Mouse (Mus musculus) layer of hippocampus, adult 8-10 months (tissue): Measurements from ENCODE around the gene Creb3. TPM values are rescaled to one million over a fixed set of nuclear protein-coding genes. Genes with fewer than 3 reads are reported as not detected.

Source experiments
- DNase-seq, 2 experiments: peaks; one replicate each; pipeline ENCODE4 v3.0.0; 2022; ENCODE audit warnings: low spot score in 2 of 2
- total RNA-seq, 4 experiments: library from RNA; stranded (reverse); gene quantifications; 2 replicates each; pipeline ENCODE4 v1.2.4; 2022

Gene Creb3
- total RNA-seq, 4 experiments from 2014 or later: 63.3 to 89.5 (median 69.0) TPM

DNA sequence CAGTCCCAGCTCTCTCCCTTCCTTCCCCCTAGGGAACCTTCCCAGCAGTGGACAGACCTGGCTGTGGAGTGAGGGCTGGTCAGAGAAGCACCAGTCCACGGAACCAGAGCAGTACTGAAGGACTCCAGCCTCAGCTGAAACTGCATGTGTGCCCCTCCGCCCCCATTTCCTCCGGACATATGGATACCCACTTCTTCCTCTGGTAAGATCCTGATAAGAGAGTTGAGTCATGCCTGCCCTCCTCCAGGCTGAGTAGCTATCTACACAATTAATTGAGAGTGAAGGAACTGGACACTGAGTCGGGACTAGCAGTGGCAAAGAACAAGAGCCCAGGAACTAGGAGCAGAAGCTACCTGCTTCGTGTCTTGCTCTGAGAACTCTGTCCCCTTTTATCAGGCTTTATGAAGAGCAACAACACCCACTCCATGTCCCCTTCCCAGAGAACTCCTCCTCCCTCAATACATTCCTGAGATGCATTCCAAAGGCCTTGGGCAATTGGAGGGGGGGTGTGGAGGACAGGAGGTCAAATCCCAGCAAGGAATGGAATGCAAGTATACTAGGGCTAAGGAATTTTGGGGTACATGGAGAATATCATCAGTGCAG lies 4.0 kb upstream of the Creb3 start:
- no peak for DNase-seq

DNA sequence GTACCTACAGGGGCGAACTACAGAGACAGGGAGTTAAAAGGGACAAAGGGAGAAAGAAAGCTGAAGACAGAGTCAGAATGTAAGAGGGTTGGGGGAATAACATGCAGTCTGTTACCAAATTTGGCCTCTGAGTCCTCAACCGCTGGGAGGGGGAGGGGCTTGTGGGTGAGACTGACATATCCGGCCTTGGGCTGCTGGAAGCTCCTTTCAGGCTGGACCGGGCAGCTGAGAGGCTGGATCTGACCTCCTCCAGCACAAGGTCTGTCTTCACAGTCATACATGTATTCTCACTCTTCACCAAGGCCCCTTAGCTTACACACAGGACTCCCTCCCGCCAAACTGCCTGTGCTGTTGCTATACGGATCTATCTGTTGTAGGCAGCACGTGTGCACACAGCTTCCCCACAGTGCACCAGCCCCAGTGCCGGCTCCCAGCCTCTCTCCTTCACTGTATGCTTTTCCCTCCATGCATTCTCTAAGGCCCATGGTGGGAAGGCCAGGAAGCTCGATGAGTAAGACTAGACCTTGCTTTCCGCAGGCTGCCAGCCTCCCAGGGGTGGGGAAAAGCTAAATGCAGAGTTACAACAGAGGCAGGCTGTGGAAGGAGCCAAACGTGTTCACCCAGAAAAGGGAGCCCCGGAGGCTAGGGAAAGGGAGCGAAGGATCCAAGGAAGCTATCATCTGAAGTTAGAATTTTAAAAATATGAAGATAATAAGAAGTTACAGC lies 3.3 kb upstream of the Creb3 start:
- DNase-seq: no peak

DNA sequence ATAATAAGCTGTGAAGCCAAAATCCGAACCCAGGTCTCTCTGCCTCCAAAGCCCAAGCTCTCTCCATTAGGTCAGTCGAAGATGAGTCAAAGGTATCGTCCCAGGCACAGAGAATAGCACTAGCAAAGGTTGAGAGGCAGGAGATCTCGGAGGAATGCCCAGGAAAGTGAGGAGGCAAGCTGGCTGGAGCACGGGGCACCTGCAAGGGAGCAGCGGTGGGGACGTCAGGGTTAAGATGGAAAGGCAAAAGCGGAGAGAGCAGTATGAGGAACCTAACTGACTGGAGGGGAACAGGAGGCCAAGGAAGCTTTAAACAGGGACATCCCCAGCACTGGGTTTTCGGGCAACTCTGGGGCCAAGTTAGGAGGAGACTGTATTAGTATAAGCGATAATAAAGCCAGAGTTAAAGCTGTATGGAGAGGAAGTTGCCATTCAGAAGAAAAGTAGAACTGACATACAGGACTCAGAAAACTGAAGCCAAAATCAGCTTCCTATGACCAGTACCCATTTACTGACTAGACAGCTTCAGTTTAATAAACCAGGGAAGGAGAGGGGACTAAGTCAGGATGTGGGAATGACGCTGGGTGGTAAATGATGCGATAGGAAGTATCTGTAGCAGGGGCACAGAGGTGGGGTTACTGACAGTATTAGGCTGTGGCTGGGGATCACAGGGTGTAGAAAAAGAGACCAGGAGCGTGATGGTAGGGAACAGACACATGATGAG lies 2.5 kb upstream of the Creb3 start:
- DNase-seq: no peak

DNA sequence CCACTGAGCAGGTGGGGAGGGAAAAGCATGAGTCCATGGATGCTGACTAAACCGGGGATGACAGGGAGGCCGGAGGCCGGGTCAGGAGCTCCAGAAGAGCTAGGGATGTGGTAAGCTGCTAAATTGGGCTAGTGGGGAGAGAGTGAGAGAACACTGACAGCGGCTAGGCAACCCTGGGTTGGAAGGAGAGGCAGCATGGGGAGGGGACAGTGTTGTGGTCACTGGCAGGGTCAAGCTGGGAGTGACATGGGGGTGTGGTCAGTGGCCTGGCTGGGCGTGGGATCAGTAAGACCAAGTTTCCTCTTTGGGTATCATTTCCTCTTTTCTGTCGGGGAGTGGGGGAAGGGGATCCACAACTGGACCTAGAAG lies 1.9 kb upstream of the Creb3 start:
- no peak for DNase-seq

DNA sequence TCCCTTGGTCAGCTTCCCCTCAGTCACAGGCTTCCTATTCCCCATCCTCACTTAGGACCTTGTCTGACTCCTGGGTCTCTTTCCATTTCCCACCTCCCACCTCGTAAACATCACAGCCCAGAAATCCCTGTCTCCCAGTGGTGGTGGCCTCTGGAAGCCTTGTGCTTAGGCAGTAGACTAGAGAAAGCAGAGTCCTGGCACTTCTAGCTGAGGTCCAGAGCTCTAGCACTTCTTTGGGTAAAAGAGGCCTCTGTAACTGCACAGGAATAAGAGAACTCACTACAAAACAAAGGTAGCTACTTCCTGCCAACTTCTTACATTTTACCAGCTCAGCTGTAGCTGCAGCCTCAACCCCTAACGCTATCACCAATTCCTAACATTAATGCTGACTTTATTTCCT lies 1.2 kb upstream of the Creb3 start:
- no peak for DNase-seq

DNA sequence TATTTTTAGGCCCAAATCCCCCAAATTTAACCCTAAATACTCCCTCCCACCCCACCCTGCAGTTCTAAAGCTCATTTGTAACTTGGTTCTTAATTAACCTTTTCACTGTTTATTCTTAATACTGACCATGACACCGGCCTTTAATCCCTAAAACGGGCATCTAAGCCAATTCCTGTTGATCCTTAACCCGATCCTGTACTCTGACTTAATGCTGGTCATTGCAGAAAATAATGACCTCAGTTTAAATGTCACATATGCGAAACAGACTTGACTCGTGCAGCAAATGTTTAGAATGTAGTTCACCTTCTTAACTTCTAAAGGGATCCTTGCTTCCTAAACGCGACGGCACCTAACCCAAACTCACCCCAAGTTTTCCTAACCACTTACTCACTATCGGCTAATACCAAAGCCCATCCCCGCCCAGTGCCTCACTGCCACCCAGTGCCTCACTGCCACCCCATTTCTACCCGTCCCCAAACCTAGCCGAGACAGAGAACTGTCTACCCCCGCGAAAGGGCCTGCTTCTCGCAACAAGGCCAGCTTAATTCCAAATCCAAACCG lies 616 bp upstream of the Creb3 start:
- DNase-seq: no peak

DNA sequence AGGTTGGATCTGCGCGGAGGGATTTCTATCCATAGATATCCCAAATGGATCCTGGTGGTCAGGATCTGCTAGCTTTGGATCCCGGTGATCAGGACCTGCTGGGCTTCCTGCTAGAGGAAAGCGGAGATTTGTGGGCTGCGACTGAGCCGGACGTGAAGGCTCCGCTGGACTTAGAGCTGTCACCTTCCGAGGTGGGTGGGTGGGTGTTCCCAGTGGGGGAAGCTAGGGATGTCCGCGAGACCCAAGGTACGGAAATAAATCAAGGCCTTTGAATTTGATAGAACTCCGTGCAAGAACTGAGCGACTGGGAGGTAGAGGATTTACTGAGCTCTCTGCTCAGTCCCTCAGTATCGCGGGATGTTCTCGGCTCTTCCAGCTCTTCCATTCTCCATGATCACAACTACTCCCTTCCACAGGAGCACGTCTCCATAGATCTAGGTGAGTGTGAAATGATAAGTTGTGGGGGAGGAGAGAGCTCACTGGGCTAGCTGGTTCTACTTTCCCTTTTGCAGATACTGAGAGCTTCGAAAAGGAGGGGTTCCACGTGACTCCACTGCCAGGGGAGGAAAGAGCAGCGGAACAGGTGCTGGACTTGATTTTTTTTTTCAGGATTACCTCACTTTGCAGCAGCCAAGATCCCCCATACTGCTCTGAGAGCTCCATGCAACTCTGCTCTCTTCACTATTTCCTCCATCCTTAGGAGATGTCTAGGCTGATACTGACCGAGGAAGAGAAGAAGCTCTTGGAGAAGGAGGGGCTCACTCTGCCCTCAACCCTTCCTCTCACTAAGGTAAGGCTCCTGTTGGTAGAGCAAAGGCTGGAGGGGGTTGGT lies 853 bp downstream of the Creb3 start:
- DNase-seq: no peak

DNA sequence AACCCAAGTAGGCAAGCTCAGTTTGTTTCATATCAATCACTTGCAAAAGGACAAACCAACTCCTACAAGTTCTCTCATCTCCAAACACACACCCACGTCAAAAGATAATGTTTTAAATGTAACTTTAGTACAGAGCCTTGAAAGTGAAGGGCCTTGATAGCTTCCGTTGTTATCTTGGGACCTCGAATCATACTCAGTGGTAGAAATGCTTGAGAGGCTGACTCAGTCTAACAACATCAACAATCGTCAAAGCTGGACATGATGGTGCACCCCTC lies 1.4 kb downstream of the Creb3 start:
- no peak for DNase-seq

DNA sequence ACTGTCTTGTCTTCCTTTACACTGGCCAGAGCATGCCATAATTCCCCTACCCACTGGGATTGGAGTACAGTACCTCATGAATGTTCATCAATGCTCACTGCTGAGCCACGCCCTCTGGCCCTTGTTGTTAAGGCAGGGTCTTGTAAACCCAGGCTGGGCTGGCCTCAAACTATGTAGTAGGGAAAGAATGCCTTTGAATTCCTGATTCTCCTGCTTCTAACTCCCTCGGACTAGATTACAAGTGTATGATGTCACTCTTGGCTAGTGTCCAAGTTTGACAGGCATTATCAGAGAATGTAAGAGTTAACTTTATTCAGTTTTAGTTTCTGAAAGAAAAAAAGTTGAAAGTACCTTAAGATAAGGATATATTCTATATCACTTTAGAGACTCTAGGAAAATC lies 2.1 kb downstream of the Creb3 start:
- no peak for DNase-seq

DNA sequence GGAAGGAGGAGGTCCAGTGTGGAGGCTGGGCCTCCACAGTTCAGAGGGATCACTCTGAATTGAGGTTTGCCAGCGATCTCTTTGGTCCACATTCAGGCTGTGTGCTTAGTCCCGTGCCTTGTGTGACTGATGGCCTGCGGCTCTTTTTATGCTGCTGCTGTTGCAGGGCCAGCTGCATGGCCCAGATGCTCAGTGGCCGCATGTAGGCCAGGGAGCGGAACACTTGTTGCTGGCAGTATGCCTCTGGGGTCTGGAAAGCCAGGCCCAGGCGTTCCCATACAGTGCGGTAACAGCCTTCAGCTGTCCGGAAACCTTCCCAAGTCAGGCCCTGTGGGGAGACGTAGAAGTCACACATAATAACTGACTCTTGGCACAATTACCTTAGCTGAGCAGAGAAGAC lies 5.0 kb downstream of the Creb3 start:
- DNase-seq: no peak

DNA sequence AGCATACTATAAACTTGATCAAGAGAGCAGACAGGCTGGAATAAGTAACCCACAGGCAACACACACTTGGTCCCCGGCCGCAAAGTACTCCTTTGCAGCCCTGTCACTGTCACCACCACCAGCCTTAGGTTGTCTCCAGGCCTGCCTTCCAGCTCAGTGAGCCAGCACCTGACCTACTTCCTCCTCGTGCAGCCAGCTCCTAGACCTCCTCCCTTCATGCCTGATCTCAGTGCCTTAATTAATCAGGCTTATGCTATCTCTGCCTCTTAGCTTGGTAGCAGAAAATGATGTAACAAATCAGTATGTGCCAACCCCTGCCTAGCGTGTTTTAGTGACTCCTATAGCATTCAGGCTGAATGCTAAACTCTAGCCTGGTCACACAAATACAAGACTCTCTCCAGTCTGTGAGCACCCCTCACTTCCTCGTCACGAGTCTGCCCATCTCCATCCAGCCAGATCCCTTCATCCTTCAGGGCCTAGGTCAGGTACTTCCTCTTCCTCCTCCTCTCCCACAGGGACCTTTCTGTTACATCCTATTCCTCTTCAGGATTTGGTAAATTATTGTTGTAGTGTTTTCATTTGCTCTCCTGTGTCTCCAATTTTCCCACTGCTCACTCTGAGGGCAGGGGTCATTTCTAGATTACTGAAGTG lies 9.4 kb downstream of the Creb3 start:
- no peak for DNase-seq

DNA sequence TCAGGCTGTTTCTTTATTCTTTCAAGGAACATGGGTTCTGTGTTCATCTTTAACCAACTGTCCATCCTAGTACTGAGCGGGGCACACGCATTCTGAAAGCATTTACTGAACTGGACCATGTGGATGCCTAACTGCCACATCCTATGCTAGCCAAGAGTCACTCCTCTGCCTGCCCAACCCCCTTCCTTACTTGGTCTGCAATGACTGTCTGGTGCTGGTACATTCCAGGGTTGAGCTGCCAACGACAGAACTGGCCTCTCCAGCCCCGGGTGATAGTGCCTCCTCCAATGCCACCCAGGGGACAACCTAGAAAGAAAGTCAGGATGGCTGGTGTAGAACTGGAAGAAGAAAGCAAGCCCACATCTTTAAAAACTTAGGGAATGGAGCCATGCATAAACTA lies 11.4 kb downstream of the Creb3 start:
- no peak for DNase-seq

DNA sequence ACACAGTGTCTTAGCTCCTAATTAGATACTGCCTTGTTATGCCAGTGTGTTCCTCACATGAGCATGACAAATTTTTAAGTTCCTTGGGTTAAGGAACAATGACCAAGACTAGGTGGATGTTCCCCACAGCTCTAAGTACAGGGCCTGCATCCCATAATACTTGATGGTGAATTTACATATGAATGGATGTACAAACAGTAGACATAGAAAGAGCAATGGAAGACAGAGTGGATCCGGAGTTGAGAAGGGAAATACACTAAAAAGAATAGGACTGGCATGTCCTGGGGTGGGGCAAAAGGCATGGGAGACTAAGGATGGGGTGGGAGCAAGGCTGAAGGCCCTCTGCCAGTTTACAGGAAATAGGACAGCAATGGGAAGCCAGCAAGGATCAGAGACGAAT lies 13.2 kb downstream of the Creb3 start:
- no peak for DNase-seq

DNA sequence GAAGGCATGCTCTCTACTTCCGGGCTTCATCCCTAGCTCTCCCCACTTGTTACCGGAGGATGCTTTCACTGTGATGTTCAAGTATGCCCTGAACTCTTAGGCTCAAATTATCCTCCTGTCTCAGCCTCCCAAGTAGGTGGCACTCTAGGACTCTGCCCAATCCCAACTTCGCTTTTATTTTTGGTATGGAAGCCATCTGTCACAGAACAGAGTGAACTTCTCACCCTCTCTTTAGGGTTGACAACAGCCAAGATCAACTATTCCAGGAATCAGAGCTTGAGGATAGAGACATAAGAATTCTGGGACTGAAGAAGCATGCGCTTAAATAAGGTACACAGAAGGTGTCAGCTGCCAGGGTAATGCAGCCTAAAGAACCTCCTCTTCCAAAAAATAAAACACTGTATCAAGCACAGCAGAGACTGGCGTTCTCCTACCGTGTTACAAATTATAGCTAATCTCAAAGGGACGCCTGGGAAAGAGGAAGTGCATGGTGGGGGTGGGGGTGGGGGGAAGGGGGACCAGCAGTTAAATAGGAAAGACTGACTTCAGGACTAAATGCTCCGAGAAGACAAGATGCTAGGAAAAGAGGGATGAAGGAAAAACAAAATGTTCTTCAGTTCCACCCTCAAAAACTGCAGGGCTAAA lies 15.2 kb downstream of the Creb3 start:
- no peak for DNase-seq

DNA sequence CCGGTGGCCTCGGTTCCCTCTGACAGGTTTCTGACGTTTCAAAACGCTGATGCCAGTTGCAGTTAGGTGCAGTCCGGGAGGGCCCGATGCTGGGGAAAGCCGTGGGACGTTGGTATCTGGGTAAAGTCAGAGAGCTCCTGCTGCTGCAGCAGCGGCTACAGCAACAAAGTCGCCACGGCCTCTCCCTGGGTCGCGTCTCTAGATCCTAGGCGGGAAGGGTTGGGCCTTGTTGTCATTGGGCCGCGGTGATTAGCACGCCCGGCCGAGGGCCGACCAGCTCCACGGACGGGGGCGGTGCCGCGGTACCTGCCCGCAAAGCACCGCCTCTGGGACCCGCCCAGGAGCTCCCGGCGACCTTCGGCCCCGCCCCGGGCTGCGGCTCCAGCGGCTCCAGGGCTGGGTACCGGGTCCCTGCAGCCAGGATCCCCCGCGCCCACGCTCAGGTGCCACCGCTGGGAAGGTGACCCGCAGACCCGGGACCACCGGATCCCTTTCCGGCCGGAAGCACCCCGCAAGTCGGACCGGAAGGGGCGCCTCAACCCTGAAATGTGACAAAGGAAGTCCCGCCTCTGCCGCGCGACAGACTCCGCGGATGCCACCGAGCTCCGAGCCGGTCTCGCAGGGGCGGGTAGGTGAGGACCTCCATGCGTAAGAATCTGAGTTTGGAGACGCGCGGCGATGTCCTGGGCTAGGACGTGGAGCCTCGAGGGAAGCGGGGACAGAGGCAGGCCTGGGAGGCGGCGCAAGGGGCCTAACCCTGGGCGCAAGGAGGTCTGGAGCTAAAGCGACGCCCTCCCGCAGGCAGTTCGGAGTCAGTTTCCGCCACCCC lies 16.5 kb downstream of the Creb3 start, which contains the start of the genes Rgp1 and Gba2:
TSS of gene Rgp1 (plus strand) at position 340 of the 829 bp plus-strand sequence.
TSS of gene Gba2 (minus strand) at position 498 of the 829 bp plus-strand sequence.
- DNase-seq: peak; percentile 76 to 81

DNA sequence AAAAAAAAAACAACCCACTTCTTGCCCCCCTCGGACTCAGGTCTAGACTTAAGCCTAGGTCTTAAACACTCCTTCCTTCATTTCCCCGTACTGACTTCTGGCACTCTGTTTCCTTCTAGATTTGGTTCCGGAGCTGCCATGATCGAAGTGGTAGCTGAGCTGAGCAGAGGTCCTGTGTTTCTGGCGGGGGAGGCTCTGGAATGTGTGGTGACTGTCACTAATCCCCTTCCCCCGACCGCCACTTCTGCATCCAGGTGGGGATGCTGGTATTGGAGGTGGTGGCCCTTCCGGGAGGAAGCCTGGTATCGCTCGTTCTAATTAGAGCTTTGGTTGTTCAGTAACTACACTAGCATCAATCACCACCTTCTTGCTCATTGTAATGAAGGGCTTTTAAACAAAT lies 17.1 kb downstream of the Creb3 start:
- no peak for DNase-seq

DNA sequence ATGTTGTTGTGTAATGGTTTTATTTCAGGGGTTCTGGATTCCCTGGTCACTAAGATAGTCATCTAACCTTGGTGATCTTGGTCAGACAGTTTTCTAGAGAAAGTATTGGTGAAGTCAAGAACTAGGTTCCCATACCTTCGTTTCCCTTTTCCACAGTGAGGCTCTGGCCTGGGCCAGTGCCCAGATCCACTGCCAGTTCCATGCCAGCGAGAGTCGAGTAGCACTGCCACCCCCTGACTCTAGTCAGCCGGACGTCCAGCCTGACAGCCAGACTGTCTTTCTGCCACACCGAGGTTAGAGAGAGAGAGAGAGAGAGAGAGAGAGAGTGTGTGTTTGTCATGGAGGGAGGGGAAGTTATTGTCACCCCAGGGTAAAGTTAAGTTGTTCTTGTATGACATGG lies 17.6 kb downstream of the Creb3 start:
- DNase-seq: no peak

DNA sequence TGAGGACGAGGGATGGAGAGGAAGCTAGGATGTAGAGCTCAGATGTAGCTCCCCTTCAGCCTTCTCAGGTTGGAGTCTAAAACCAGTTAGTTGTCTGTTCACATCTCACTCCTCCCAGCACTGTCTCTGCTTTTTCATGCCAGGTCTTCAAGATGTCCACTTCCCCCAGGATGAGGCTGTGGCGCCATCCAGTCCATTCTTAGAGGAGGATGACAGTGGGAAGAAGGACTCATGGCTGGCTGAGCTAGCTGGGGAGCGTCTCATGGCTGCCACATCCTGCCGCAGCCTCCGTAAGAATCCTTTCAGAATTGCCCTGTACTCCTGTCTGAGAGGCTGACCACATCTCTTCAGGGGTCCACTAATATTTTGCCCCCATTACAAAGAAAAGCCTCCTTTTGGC lies 18.6 kb downstream of the Creb3 start:
- DNase-seq: no peak

DNA sequence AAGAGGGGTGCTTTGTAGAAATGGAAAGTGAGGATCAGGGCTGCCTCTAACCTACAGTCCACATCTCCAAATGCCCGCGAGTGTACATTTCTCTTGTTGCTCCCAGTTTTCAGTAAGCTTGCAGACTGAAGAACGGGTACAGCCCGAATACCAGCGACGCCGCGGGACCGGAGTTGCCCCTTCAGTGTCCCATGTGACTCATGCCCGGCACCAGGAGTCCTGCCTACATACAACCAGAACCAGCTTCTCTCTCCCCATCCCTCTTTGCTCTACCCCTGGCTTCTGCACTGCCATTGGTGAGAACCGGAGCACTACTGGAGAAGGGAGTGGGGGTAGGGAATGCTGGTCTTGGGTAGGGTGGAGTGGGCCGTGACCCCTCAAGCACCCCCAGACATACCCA lies 19.2 kb downstream of the Creb3 start:
- DNase-seq: no peak

DNA sequence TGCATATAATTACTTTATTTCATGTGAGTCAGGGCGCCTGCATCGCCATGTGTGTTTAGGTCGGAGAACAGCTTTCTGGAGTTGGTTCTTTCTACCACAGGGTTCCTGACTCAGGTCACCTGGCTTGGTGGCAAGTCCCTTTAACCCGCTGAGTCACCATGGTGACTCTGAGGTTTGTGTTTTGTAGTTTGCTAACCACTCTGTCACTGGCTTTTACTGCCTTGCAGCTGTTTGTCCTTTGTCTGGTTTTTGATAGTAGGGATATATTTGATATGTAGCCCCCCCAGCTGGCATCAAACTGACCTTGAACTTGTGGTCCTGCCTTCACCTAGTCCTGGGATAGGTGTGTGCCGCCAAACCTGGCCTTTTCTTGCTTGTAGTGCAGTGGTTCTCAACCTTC lies 20.1 kb downstream of the Creb3 start:
- DNase-seq: no peak
